Mouse (Mus musculus) E14TG2a.4 (cell line): Measurements from ENCODE around the gene Hint1.

ENCODE experiments used
- CTCF ChIP-seq: conservative IDR thresholded peaks from 2 replicates; pipeline ENCODE4 v1.5.1; 2014; ENCODE audit warnings: low read length
- NANOG ChIP-seq: IDR thresholded peaks from 2 replicates; pipeline ENCODE4 v1.6.1; 2014; ENCODE audit warnings: borderline replicate concordance, low read length, mixed read lengths

- TF ChIP-seq CTCF, result no peak
- TF ChIP-seq NANOG, result no peak
Observed at GRCm38 (mm10) chr11:54903940-54904706, 37.9 kb downstream of the Hint1 start.
